Mouse (Mus musculus): ENCODE results near the gene Rad21l.
"Not testable (repeated sequence)": the region's sequence is repeated elsewhere in the genome, so short reads cannot be mapped to it uniquely, and the experiment has no call there.

Gene Rad21l

DNA sequence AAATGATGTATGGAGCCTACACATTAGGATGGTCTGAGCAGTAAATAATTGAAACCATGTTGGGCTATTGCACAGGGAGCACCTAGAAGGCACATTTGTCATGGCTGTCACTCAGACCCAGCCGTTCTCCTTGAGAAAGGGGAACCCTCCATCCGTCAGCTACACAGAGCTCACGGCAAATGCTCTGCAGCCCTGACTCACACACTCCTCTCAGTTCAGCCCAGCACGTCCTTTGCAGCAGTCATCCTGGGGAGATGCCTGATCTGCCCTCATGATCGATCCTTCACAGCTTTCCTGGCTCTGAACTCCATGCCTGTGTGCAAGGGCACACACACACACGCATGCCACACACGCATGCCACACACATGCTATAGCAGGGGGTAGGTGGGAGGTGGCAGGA, 39.0 kb downstream of the Rad21l start:
- DNase-seq (ENCODE audit: extremely low spot score, low read depth, low spot score): no peak

- no peak for DNase-seq (ENCODE audit: extremely low spot score, low read depth, low spot score)
Observed at GRCm38 (mm10) chr2:151628011-151628410, 40.3 kb downstream of the Rad21l start.

DNA sequence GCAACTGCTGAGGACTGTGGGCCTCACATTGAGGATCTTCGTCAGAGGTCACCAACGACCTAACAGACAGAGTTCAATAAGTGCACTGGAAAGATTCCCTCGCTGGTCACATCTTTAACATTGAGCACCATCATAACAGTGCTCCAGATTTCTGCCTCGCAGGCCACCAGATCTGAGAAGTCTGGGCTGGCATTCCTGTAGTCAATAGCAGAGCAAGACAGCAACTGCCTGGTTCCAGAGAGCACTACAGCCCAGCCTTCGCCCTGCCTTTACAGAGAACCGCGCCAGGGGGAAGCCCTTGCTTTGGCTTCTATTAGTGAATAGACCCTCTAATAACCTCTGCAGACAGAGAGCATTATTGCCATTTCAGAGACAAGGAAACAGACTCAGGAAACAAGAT, 42.0 kb downstream of the Rad21l start:
- DNase-seq (ENCODE audit: extremely low spot score, low read depth, low spot score): no peak

GRCm38 (mm10) chr2:151623776-151624175, 44.6 kb downstream of the Rad21l start:
- DNase-seq (ENCODE audit: extremely low spot score, low read depth, low spot score): no peak

DNA sequence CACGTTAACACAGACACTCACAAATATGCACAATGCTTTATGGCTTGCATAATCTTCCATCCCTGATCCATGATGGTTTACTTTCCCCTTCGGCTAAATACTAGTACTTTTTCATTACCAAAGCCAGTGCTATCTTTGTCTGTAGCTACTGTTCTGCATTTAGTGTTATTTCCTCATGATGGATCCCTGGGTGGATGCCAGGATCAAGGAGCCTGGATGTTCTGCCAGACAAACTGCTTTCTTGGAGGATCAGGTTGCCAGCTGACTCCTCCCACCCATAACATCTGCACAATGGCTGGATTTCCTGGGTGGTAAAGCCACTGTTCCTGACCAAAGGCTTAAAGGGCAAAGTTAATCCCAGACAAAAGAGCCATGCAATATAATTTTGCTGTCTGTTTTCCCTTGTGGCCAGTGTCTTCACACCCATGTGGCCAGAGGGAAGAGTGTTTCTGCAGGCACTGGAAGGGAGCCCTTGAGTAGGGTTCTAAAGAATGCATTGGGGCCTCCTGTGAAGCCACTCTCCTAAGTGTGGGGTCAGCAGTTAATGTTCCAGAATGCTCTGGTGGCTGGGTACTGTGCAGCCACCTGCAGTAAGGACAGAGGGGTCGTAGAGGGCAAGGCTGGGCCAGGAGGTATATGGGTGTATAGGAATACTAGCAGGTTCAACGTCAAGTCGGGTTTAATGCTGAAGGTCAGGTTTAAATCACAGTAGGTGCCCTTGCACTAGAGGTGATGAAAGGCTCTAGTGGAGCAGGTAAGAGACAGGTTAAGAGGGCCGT, 51.6 kb downstream of the Rad21l start:
- DNase-seq (ENCODE audit: extremely low spot score, low read depth, low spot score): no peak

GRCm38 (mm10) chr2:151615779-151616178, 52.6 kb downstream of the Rad21l start:
- DNase-seq (ENCODE audit: extremely low spot score, low read depth, low spot score): not testable (repeated sequence)

DNA sequence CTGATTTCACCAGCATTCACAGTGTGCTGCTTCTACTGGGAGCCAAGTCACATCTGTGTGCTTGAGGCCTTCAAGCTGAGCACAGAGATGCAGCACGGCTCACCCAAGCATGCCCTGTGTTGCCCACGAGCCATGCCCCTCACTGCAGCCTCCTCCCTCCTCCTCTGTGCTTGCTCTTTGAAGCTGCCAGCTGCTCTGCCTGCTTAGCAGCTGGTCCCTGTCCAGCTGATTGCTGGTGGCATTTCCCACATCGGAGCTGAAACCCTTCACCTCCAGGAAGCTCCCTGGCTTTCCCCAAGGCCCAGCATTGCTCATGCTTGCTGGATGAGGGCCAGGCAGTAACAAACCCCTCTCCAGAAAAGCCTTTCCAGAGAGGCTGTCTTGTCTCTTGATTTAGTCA, 58.4 kb downstream of the Rad21l start:
- no peak for DNase-seq (ENCODE audit: extremely low spot score, low read depth, low spot score)

DNA sequence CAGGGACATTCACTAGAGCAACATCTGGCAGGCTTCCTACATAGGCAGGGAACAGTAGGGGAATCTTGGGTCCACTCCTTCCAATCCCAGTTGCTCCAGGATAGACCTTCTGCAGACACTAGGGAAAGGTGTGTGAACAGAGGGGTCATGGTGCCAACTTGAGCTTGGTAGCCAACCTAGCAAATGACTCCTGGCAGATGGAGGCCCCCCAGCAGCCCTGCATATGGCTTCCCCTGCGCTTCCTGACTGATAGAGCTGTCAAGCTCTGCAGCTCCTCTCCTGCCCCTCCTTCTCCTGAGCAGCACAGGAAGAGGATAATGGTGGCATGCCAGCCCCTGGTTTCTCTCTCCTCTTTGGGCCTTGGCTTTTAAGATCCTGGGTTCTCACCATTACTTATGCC, 59.9 kb downstream of the Rad21l start:
- no peak for DNase-seq (ENCODE audit: extremely low spot score, low read depth, low spot score)

GRCm38 (mm10) chr2:151605437-151605987, 62.8 kb downstream of the Rad21l start:
- DNase-seq (ENCODE audit: extremely low spot score, low read depth, low spot score): peak; percentile 16

GRCm38 (mm10) chr2:151603630-151604029, 64.7 kb downstream of the Rad21l start:
- no peak for DNase-seq (ENCODE audit: extremely low spot score, low read depth, low spot score)

GRCm38 (mm10) chr2:151602106-151602505, 66.2 kb downstream of the Rad21l start:
- DNase-seq (ENCODE audit: extremely low spot score, low read depth, low spot score): no peak

- DNase-seq (ENCODE audit: extremely low spot score, low read depth, low spot score): no peak
Observed at GRCm38 (mm10) chr2:151598068-151598467, 70.3 kb downstream of the Rad21l start.

All from hindlimb bud, embryonic 11.5 days (tissue).